Mouse (Mus musculus) cerebellum, postnatal 10 days (tissue): ENCODE data around the gene Aldh18a1.

Source experiments
- DNase-seq, 2 experiments: peaks; one replicate each; pipeline ENCODE4 v3.0.0; 2021; ENCODE audit warnings: mixed read lengths in 2 of 2

Aldh18a1 gene

GRCm38 (mm10) chr19:40523431-40524005, 64.7 kb downstream of the Aldh18a1 start:
- DNase-seq: no peak

GRCm38 (mm10) chr19:40520403-40520802, 67.9 kb downstream of the Aldh18a1 start:
- no peak for DNase-seq

GRCm38 (mm10) chr19:40518706-40519105, 69.6 kb downstream of the Aldh18a1 start:
- no peak for DNase-seq

GRCm38 (mm10) chr19:40515596-40515995, 72.7 kb downstream of the Aldh18a1 start:
- no peak for DNase-seq

- no peak for DNase-seq
Measured at GRCm38 (mm10) chr19:40514376-40514775, 73.9 kb downstream of the Aldh18a1 start.

GRCm38 (mm10) chr19:40513632-40514078, 74.6 kb downstream of the Aldh18a1 start, which contains the start of gene Sorbs1:
Gene Sorbs1 (minus strand): TSS chr19:40513779.
- DNase-seq: peak; percentile 97 to 99

- peak; percentile 70 to 72 for DNase-seq
Measured at GRCm38 (mm10) chr19:40512500-40513421, 75.5 kb downstream of the Aldh18a1 start.

GRCm38 (mm10) chr19:40511679-40512309, 76.5 kb downstream of the Aldh18a1 start:
- peak; percentile 68 to 75 for DNase-seq

GRCm38 (mm10) chr19:40511100-40511439, 77.2 kb downstream of the Aldh18a1 start:
- no peak for DNase-seq

GRCm38 (mm10) chr19:40510387-40511099, 77.7 kb downstream of the Aldh18a1 start:
- DNase-seq: peak; percentile 40 to 41

GRCm38 (mm10) chr19:40509274-40509673, 79.0 kb downstream of the Aldh18a1 start:
- DNase-seq: no peak

- no peak for DNase-seq
Measured at GRCm38 (mm10) chr19:40508851-40509250, 79.4 kb downstream of the Aldh18a1 start.

- no peak for DNase-seq
Measured at GRCm38 (mm10) chr19:40506965-40507364, 81.3 kb downstream of the Aldh18a1 start.

- DNase-seq: no peak
Measured at GRCm38 (mm10) chr19:40504336-40504735, 83.9 kb downstream of the Aldh18a1 start.
